Mouse (Mus musculus) bone marrow macrophage, adult 2 months (primary cell): ENCODE measurements around the gene Abcc4.

Experiments
- CTCF ChIP-seq: IDR thresholded peaks from 2 replicates; pipeline ENCODE4 v1.5.1; 2012; ENCODE audit warnings: low read depth, mild to moderate bottlenecking, low read length, moderate library complexity
- POLR2A ChIP-seq: IDR thresholded peaks from 2 replicates; pipeline ENCODE4 v1.6.1; 2012; ENCODE audit warnings: mild to moderate bottlenecking, low read depth, low read length, borderline replicate concordance

DNA sequence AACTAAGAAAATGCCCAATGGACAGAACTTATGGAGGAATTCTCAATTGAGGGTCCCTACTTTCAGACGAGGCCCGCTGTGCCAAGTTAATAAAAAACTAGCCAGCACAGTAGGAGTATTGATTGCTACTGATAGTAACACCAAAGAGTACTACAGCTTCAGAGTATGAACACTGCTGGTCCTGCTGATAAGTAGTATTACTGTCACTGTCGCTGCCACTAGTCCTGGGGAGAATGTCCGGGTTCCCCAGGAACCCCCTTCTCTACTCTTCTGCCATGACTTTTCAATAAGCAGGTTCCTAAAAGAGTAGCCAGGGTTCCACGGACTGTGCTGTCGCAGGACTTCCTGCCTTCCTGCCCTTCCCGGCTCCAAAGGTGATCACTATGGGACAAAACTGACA is 41.4 kb downstream of the Abcc4 start:
- no peak for TF ChIP-seq CTCF
- TF ChIP-seq POLR2A = no peak
